Mouse (Mus musculus) cortical plate, adult 2 months (tissue): ENCODE measurements around the gene Irf3.

Experiments used
- CTCF ChIP-seq: fragments of 200-500 bp; IDR thresholded peaks from 2 replicates; pipeline ENCODE4 v1.5.1; 2011; ENCODE audit warnings: mild to moderate bottlenecking, control low read depth, low read length; ENCODE audit not compliant: insufficient read depth; ENCODE audit errors: extremely low read depth
- POLR2A ChIP-seq: fragments of 200-500 bp; IDR thresholded peaks from 2 replicates; pipeline ENCODE4 v1.6.1; 2011; ENCODE audit warnings: mild to moderate bottlenecking, low read length, control low read depth; ENCODE audit not compliant: insufficient read depth; ENCODE audit errors: extremely low read depth

DNA sequence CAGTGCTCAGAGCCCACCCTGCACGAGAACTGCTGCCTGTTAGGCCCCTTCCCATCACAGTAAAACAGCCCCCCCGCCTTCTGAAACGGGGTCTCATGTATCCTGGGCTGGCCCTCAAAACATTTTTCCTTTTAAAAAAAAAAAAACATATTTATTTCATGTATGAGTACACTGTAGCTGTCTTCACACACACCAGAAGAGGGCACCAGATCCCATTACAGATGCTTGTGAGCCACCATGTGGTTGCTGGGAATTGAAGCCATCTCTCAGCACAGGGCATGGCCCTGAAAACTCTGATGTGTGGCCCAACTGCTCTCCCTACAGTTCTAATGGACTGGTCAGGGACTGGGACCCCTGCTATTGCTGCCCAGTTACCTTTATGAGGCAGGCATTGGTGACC is 19.1 kb upstream of the Irf3 start:
- TF ChIP-seq CTCF (0 out of 2 replicates have a peak, but pooled peaks have one; percentile 4), POLR2A (no peak)
